Mouse (Mus musculus) B cell, adult 62 days (primary cell): ENCODE measurements around the gene Dio2. TPM values are rescaled to one million over a fixed set of nuclear protein-coding genes. Genes with fewer than 3 reads are reported as not detected.

ENCODE experiments used
- total RNA-seq: library from RNA; stranded (reverse); gene quantifications from 4 replicates; pipeline ENCODE4 v1.2.4, GENCODE M21; 2023

Gene Dio2
- total RNA-seq: not detected in 4 replicates

DNA sequence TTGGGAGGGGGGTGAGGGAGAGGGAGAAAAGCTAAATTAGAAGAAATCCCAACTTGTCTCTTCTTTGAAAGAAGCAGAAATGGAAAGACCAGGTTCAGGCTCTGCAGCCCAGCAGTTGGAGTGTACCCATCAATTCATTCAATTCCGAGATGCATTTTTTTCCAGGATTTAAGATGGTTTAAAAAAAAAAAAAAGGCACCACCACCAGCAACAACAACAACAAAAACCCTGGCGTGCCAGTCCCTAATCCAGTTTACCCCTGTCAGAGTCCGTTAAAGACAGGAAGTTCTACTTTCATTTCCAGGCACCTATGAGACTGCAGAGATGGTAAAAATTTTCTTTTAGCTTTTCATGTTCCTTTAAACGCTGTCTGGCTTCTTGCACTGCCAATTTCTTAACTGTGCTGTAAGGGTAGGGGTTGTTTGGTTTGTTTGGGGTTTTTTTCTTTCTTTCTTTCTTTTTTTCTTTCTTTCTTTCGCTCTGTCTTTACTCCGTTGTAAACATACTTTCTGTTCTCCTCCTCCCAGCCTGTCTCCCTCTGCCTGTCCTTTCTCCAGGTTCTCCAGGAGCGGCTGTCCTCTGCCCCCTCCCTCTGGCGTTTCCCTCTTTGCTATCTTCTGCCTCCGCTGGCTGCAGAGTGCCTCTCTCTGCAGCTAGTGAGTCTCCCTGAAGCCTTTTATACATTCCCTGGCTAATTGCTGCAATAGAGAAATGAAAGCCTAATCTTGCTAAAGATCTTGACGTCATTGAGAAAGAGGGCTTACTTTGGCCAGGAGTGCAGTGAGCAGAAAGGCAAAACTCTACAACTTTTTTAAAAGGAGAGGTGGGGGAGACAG lies at the start of gene Dio2:
Dio2 (minus strand) TSS at position 51 of the 836 bp plus-strand sequence.

